Mouse (Mus musculus): ENCODE measurements around the gene Ddx51.

- TF ChIP-seq GATA1 (IDR thresholded peaks at IDR 0.05; ENCODE audit: low read length) (no peak), TAL1 (IDR thresholded peaks at IDR 0.05; ENCODE audit: low read length) (no peak)
These were observed 48.9 kb upstream of the Ddx51 start for GRCm38 (mm10) chr5:110604311-110604710.

Data from erythroblast, embryonic 14.5 days (primary cell).